Mouse (Mus musculus): ENCODE measurements around the gene Zfp628.
"Not testable (repeated sequence)": the region's sequence is repeated elsewhere in the genome, so short reads cannot be mapped to it uniquely, and the experiment has no call there.

Gene Zfp628

GRCm38 (mm10) chr7:4915007-4915665, at the start of gene Zfp628:
Zfp628 (plus strand) TSS chr7:4915217.
- DNase-seq = peak; percentile 97 to 98

- peak; percentile 97 to 98 for DNase-seq
Observed at GRCm38 (mm10) chr7:4865579-4866493, 49.2 kb upstream of the Zfp628 start.

GRCm38 (mm10) chr7:4866631-4867180, 48.3 kb upstream of the Zfp628 start:
- DNase-seq = no peak

GRCm38 (mm10) chr7:4870133-4870532, 44.9 kb upstream of the Zfp628 start, which contains the start of gene Isoc2b:
Isoc2b (minus strand) TSS chr7:4870258.
- no peak for DNase-seq

GRCm38 (mm10) chr7:4876753-4877221, 38.2 kb upstream of the Zfp628 start, which contains the start of gene Isoc2a:
Isoc2a (plus strand) TSS chr7:4877153.
- DNase-seq = peak; percentile 87 to 93

GRCm38 (mm10) chr7:4877226-4877625, 37.8 kb upstream of the Zfp628 start:
- peak in 1 of 2 experiments; percentile 36 for DNase-seq

GRCm38 (mm10) chr7:4878186-4878585, 36.8 kb upstream of the Zfp628 start:
- no peak for DNase-seq

- not testable (repeated sequence) for DNase-seq
Observed at GRCm38 (mm10) chr7:4879036-4879435, 36.0 kb upstream of the Zfp628 start.

GRCm38 (mm10) chr7:4886680-4887079, 28.3 kb upstream of the Zfp628 start:
- no peak for DNase-seq

GRCm38 (mm10) chr7:4895186-4895585, 19.8 kb upstream of the Zfp628 start:
- DNase-seq = no peak

- DNase-seq = peak; percentile 40 to 50
Observed at GRCm38 (mm10) chr7:4898851-4899648, 16.0 kb upstream of the Zfp628 start.

- peak in 1 of 2 experiments; percentile 32 for DNase-seq
Observed at GRCm38 (mm10) chr7:4899649-4900522, 15.1 kb upstream of the Zfp628 start.

GRCm38 (mm10) chr7:4900523-4900851, 14.5 kb upstream of the Zfp628 start:
- no peak for DNase-seq

- peak in 1 of 2 experiments; percentile 46 for DNase-seq
Observed at GRCm38 (mm10) chr7:4901171-4901570, 13.8 kb upstream of the Zfp628 start.

- no peak for DNase-seq
Observed at GRCm38 (mm10) chr7:4902404-4902803, 12.6 kb upstream of the Zfp628 start.

GRCm38 (mm10) chr7:4906466-4906950, 8.5 kb upstream of the Zfp628 start, which contains the start of gene Gm36210:
Gm36210 (minus strand) TSS chr7:4906516.
- DNase-seq = no peak

- peak; percentile 56 to 75 for DNase-seq
Observed at GRCm38 (mm10) chr7:4911561-4911960, 3.5 kb upstream of the Zfp628 start.

GRCm38 (mm10) chr7:4912248-4912647, 2.8 kb upstream of the Zfp628 start:
- no peak for DNase-seq

GRCm38 (mm10) chr7:4915669-4916416, 826 bp downstream of the Zfp628 start:
- peak; percentile 59 to 61 for DNase-seq

- no peak for DNase-seq
Observed at GRCm38 (mm10) chr7:4917494-4917893, 2.5 kb downstream of the Zfp628 start.

All from cerebellum, postnatal 25 days (tissue).